Mouse (Mus musculus) ES-E14 (cell line): Measurements from ENCODE around the gene Pde4d.

Experiments
- CHD2 ChIP-seq: IDR thresholded peaks from 2 replicates; pipeline ENCODE4 v1.6.1; 2014; ENCODE audit warnings: mild to moderate bottlenecking, low read depth, low read length, inconsistent platforms
- HCFC1 ChIP-seq: IDR thresholded peaks from 2 replicates; pipeline ENCODE4 v1.6.1; 2012; ENCODE audit warnings: low read length, inconsistent platforms, borderline replicate concordance; ENCODE audit not compliant: insufficient read depth
- ZC3H11A ChIP-seq: IDR thresholded peaks from 2 replicates; pipeline ENCODE4 v1.6.1; 2012; ENCODE audit warnings: low read depth, mild to moderate bottlenecking, inconsistent platforms, low read length, borderline replicate concordance
- ZNF384 ChIP-seq: IDR thresholded peaks from 2 replicates; pipeline ENCODE4 v1.6.1; 2012; ENCODE audit warnings: low read depth, low read length, inconsistent platforms

- no peak for TF ChIP-seq ZC3H11A
- no peak for TF ChIP-seq ZNF384
- TF ChIP-seq CHD2, result no peak
- TF ChIP-seq HCFC1, result no peak
Measured at GRCm38 (mm10) chr13:108418741-108419507, 30.8 kb upstream of the Pde4d start.
